Mouse (Mus musculus) MEL (cell line): ENCODE measurements around the gene Hnrnpf. TPM values are rescaled to one million over a fixed set of nuclear protein-coding genes. Genes with fewer than 3 reads are reported as not detected.
A peak's percentile ranks its signal among the peaks of the same experiment; 100 is the strongest.

Experiments used
- DNase-seq: peaks from one replicate; pipeline ENCODE4 v3.0.0; 2011; ENCODE audit warnings: low read depth, low spot score
- H3K27ac ChIP-seq: 2 replicates; pipeline ENCODE4 v1.5.1; 2012; ENCODE audit warnings: low read depth, mild to moderate bottlenecking, control low read depth, low read length, moderate library complexity; ENCODE audit not compliant: control insufficient read depth
- H3K27me3 ChIP-seq, 2 experiments: fragments of 150-350 bp in 1 of 2; sonication (generic) in 1 of 2; 2 replicates each; pipeline ENCODE4 v1.6.1; 2012; ENCODE audit warnings: low read length in 2 of 2, mild to moderate bottlenecking in 2 of 2, improper control_type of control experiment in 1 of 2, moderate library complexity in 1 of 2; ENCODE audit not compliant: insufficient read depth in 2 of 2, control insufficient read depth in 1 of 2
- H3K36me3 ChIP-seq, 2 experiments: 2 replicates each; pipeline ENCODE4 v1.6.1; 2012 to 2014; ENCODE audit warnings: low read length in 2 of 2, improper control_type of control experiment in 1 of 2, inconsistent platforms in 1 of 2, mild to moderate bottlenecking in 1 of 2; ENCODE audit not compliant: insufficient read depth in 2 of 2, control insufficient read depth in 1 of 2
- H3K4me1 ChIP-seq, 2 experiments: fragments of 150-350 bp in 1 of 2; sonication (generic) in 1 of 2; 2 replicates each; pipeline ENCODE4 v1.6.1; 2012; ENCODE audit warnings: low read length in 2 of 2, improper control_type of control experiment in 1 of 2, mild to moderate bottlenecking in 1 of 2; ENCODE audit not compliant: insufficient read depth in 2 of 2, control insufficient read depth in 1 of 2
- H3K4me3 ChIP-seq, 2 experiments: fragments of 150-350 bp in 1 of 2; sonication (generic) in 1 of 2; 2 replicates each; pipeline ENCODE4 v1.5.1; 2012; ENCODE audit warnings: low read depth in 2 of 2, low read length in 2 of 2, mild to moderate bottlenecking in 2 of 2, moderate library complexity in 2 of 2, control low read depth in 1 of 2, improper control_type of control experiment in 1 of 2; ENCODE audit not compliant: control insufficient read depth in 1 of 2, insufficient read depth in 1 of 2
- H3K79me2 ChIP-seq: 2 replicates; pipeline ENCODE4 v1.6.1; 2012; ENCODE audit warnings: mild to moderate bottlenecking, low read length, moderate library complexity; ENCODE audit not compliant: control insufficient read depth, poor library complexity, insufficient read depth
- H3K9ac ChIP-seq: 2 replicates; pipeline ENCODE4 v1.6.1; 2012; ENCODE audit warnings: low read depth, mild to moderate bottlenecking, control low read depth, low read length, moderate library complexity; ENCODE audit not compliant: control insufficient read depth, poor library complexity, severe bottlenecking
- H3K9me3 ChIP-seq: fragments of 150-350 bp; sonication (generic); replicated peaks from 2 replicates; pipeline ENCODE4 v1.6.1; 2012; ENCODE audit warnings: mild to moderate bottlenecking, low read length, improper control_type of control experiment, moderate library complexity; ENCODE audit not compliant: insufficient read depth
- BHLHE40 ChIP-seq: IDR thresholded peaks from 2 replicates; pipeline ENCODE4 v1.6.1; 2012; ENCODE audit warnings: low read depth, mild to moderate bottlenecking, inconsistent platforms, low read length, improper control_type of control experiment, borderline replicate concordance
- CHD2 ChIP-seq: IDR thresholded peaks from 2 replicates; pipeline ENCODE4 v1.6.1; 2011; ENCODE audit warnings: low read length, improper control_type of control experiment
- CTCF ChIP-seq, 3 experiments: IDR thresholded peaks in 2 of 3; conservative IDR thresholded peaks in 1 of 3; 2 replicates each; pipeline ENCODE4 v1.5.1; 2011 to 2012; ENCODE audit warnings: low read length in 3 of 3, low read depth in 2 of 3, mild to moderate bottlenecking in 2 of 3, improper control_type of control experiment in 1 of 3, inconsistent platforms in 1 of 3, mixed read lengths in 1 of 3, moderate library complexity in 1 of 3; ENCODE audit not compliant: control insufficient read depth in 1 of 3, insufficient read depth in 1 of 3, poor library complexity in 1 of 3, severe bottlenecking in 1 of 3
- E2F4 ChIP-seq: IDR thresholded peaks from 2 replicates; pipeline ENCODE4 v1.6.1; 2011; ENCODE audit warnings: low read depth, low read length, improper control_type of control experiment, borderline replicate concordance
- EP300 ChIP-seq, 2 experiments: IDR thresholded peaks; 2 replicates each; pipeline ENCODE4 v1.6.1; 2011; ENCODE audit warnings: improper control_type of control experiment in 2 of 2, low read length in 2 of 2, low read depth in 1 of 2, mild to moderate bottlenecking in 1 of 2
- ETS1 ChIP-seq: IDR thresholded peaks from 2 replicates; pipeline ENCODE4 v1.6.1; 2012; ENCODE audit warnings: low read depth, mild to moderate bottlenecking, inconsistent platforms, low read length, improper control_type of control experiment, moderate library complexity
- GABPA ChIP-seq: IDR thresholded peaks from 2 replicates; pipeline ENCODE4 v1.6.1; 2012; ENCODE audit warnings: low read depth, mild to moderate bottlenecking, inconsistent platforms, low read length, improper control_type of control experiment, moderate library complexity
- GATA1 ChIP-seq: IDR thresholded peaks from 2 replicates; pipeline ENCODE4 v1.6.1; 2011; ENCODE audit warnings: low read depth, low read length, improper control_type of control experiment
- HCFC1 ChIP-seq: IDR thresholded peaks from 2 replicates; pipeline ENCODE4 v1.6.1; 2012; ENCODE audit warnings: low read depth, mild to moderate bottlenecking, inconsistent platforms, low read length, improper control_type of control experiment, moderate library complexity
- JUND ChIP-seq: IDR thresholded peaks from 2 replicates; pipeline ENCODE4 v1.6.1; 2011; ENCODE audit warnings: low read depth, mild to moderate bottlenecking, improper control_type of control experiment, low read length
- KAT2A ChIP-seq: conservative IDR thresholded peaks from 2 replicates; pipeline ENCODE4 v1.6.1; 2012; ENCODE audit warnings: low read depth, low read length, improper control_type of control experiment, inconsistent platforms
- MAFK ChIP-seq: IDR thresholded peaks from 2 replicates; pipeline ENCODE4 v1.6.1; 2011; ENCODE audit warnings: low read depth, mild to moderate bottlenecking, low read length, improper control_type of control experiment, borderline replicate concordance
- MEF2A ChIP-seq: IDR thresholded peaks from 2 replicates; pipeline ENCODE4 v1.6.1; 2014; ENCODE audit warnings: low read depth, mild to moderate bottlenecking, inconsistent platforms, low read length, improper control_type of control experiment; ENCODE audit not compliant: poor library complexity, insufficient replicate concordance, severe bottlenecking; ENCODE audit errors: extremely low read depth
- MXI1 ChIP-seq: IDR thresholded peaks from 2 replicates; pipeline ENCODE4 v1.6.1; 2011; ENCODE audit warnings: mild to moderate bottlenecking, low read depth, low read length, improper control_type of control experiment
- MYB ChIP-seq: IDR thresholded peaks from 2 replicates; pipeline ENCODE4 v1.6.1; 2011; ENCODE audit warnings: mild to moderate bottlenecking, low read depth, low read length, improper control_type of control experiment
- MYC ChIP-seq: IDR thresholded peaks from 2 replicates; pipeline ENCODE4 v1.6.1; 2011; ENCODE audit warnings: low read depth, mild to moderate bottlenecking, low read length, improper control_type of control experiment, moderate library complexity
- NRF1 ChIP-seq: IDR thresholded peaks from 2 replicates; pipeline ENCODE4 v1.6.1; 2014; ENCODE audit warnings: low read depth, mild to moderate bottlenecking, inconsistent platforms, low read length, improper control_type of control experiment, moderate library complexity; ENCODE audit not compliant: poor library complexity, insufficient read depth, severe bottlenecking
- POLR2A ChIP-seq, 2 experiments: IDR thresholded peaks; 2 replicates each; pipeline ENCODE4 v1.6.1; 2011 to 2012; ENCODE audit warnings: low read length in 2 of 2, mild to moderate bottlenecking in 2 of 2, control low read depth in 1 of 2, improper control_type of control experiment in 1 of 2, low read depth in 1 of 2, moderate library complexity in 1 of 2; ENCODE audit not compliant: control insufficient read depth in 1 of 2, insufficient read depth in 1 of 2, poor library complexity in 1 of 2
- POLR2AphosphoS2 ChIP-seq: IDR thresholded peaks from 2 replicates; pipeline ENCODE4 v1.6.1; 2011; ENCODE audit warnings: low read length, improper control_type of control experiment
- RAD21 ChIP-seq: IDR thresholded peaks from 2 replicates; pipeline ENCODE4 v1.6.1; 2011; ENCODE audit warnings: mild to moderate bottlenecking, low read depth, low read length, improper control_type of control experiment
- RCOR1 ChIP-seq: IDR thresholded peaks from 2 replicates; pipeline ENCODE4 v1.6.1; 2012; ENCODE audit warnings: low read depth, mild to moderate bottlenecking, inconsistent platforms, low read length, improper control_type of control experiment
- SIN3A ChIP-seq: IDR thresholded peaks from 2 replicates; pipeline ENCODE4 v1.6.1; 2012; ENCODE audit warnings: low read length, improper control_type of control experiment, inconsistent platforms
- SMC3 ChIP-seq: IDR thresholded peaks from 2 replicates; pipeline ENCODE4 v1.6.1; 2011; ENCODE audit warnings: low read depth, low read length, improper control_type of control experiment
- TBP ChIP-seq: IDR thresholded peaks from 2 replicates; pipeline ENCODE4 v1.8.0; 2011; ENCODE audit warnings: low read depth, low read length, improper control_type of control experiment
- UBTF ChIP-seq: IDR thresholded peaks from 2 replicates; pipeline ENCODE4 v1.6.1; 2012; ENCODE audit warnings: low read depth, mild to moderate bottlenecking, inconsistent platforms, low read length, improper control_type of control experiment, moderate library complexity, borderline replicate concordance; ENCODE audit not compliant: insufficient read depth
- USF2 ChIP-seq, 2 experiments: IDR thresholded peaks; 2 replicates each; pipeline ENCODE4 v1.6.1; 2011 to 2012; ENCODE audit warnings: improper control_type of control experiment in 2 of 2, low read length in 2 of 2, borderline replicate concordance in 1 of 2, inconsistent platforms in 1 of 2, low read depth in 1 of 2, mild to moderate bottlenecking in 1 of 2; ENCODE audit not compliant: insufficient read depth in 1 of 2
- ZC3H11A ChIP-seq: IDR thresholded peaks from 2 replicates; pipeline ENCODE4 v1.6.1; 2012; ENCODE audit warnings: low read depth, mild to moderate bottlenecking, inconsistent platforms, low read length, improper control_type of control experiment
- ZKSCAN1 ChIP-seq: IDR thresholded peaks from 2 replicates; pipeline ENCODE4 v1.6.1; 2012; ENCODE audit warnings: low read depth, mild to moderate bottlenecking, inconsistent platforms, low read length, improper control_type of control experiment, moderate library complexity
- ZMIZ1 ChIP-seq: IDR thresholded peaks from 2 replicates; pipeline ENCODE4 v1.6.1; 2012; ENCODE audit warnings: low read depth, mild to moderate bottlenecking, inconsistent platforms, low read length, improper control_type of control experiment, moderate library complexity
- ZNF384 ChIP-seq: IDR thresholded peaks from 2 replicates; pipeline ENCODE4 v1.6.1; 2012; ENCODE audit warnings: low read depth, mild to moderate bottlenecking, inconsistent platforms, low read length, improper control_type of control experiment
- polyA plus RNA-seq, 2 experiments: library from polyadenylated mRNA; stranded (reverse) in 1 of 2; unstranded in 1 of 2; fragments of >175 nt in 1 of 2; fragments of >200 nt in 1 of 2; gene quantifications; 2 replicates each; pipeline versions ENCODE4 v1.2.1 to v1.2.4; 2012; ENCODE audit warnings: low replicate concordance in 2 of 2, low read depth in 1 of 2; ENCODE audit not compliant: insufficient read length in 2 of 2, insufficient read depth in 1 of 2, missing spikeins in 1 of 2
- total RNA-seq: library from RNA; depleted of rRNA; stranded (reverse); fragments of 300-350 nt; gene quantifications from 2 replicates; pipeline ENCODE4 v1.2.3, GENCODE M21; 2012

Gene Hnrnpf
- total and polyA plus RNA-seq, 3 experiments: 722 to 2,287 (median 882) TPM

DNA sequence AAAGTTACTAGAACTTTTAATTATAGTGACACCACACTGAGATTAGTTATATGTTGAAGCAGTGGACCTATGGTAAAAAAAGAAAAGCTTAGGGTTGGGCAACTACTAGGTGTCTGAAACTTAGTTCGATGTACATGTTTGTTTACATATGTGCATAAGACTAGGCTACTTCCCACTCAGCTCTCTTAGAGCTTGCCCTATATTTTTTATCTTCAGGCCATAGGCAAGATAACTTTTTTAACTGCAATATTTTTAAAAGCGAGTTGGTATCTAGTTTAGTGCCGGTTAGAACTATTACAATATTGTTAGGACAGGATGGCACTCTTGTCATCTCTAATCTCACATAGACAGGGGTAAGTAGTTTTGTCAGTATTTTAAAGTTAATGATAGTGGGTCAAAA lies 21.9 kb downstream of the Hnrnpf start:
- DNase-seq: no peak
- H3K27ac ChIP-seq: no peak overlapping the region

GRCm38 (mm10) chr6:117926871-117927491 lies 26.9 kb downstream of the Hnrnpf start:
- no peaks in the 10 kb centered on the region for H3K9me3 ChIP-seq
- H3K9ac ChIP-seq: no peak overlapping the region
- H3K36me3 ChIP-seq: peaks cover 10 to 15% of the 10 kb centered on the region in 2 experiments
- H3K4me1 ChIP-seq: peaks cover 0 to 2% of the 10 kb centered on the region in 2 experiments; a peak in 1 of 4 replicates
- H3K27ac ChIP-seq: no peak overlapping the region
- peak; percentile 29; the same call in 1 of the 2 replicates for TF ChIP-seq POLR2AphosphoS2
- TF ChIP-seq MAFK: no peak
- TF ChIP-seq ZNF384: peak; percentile 43; the same call in 1 of the 2 replicates
- TF ChIP-seq ZKSCAN1: no peak
- peak in 1 of 2 experiments; percentile 50; a peak in 1 of 4 replicates for TF ChIP-seq POLR2A (IDR thresholded peaks at IDR 0.05; ENCODE audit: control insufficient read depth in 1 of 2, insufficient read depth in 1 of 2, low read depth in 1 of 2, low read length in 2 of 2, poor library complexity in 1 of 2)
- TF ChIP-seq RAD21: no peak
- no peak; the same call in 1 of the 2 replicates for TF ChIP-seq TBP
- TF ChIP-seq RCOR1: peak; percentile 42; the same call in 1 of the 2 replicates
- TF ChIP-seq MEF2A: no peak
- H3K27me3 ChIP-seq: no peaks in the 10 kb centered on the region
- no peaks in the 10 kb centered on the region; the same call in 1 of the 2 replicates for H3K79me2 ChIP-seq
- no peak overlapping the region for H3K4me3 ChIP-seq
- DNase-seq: peak; percentile 54

More for the DNA sequence above, 21.9 kb downstream of the Hnrnpf start:
- peaks cover 13% of the 10 kb centered on the region in 2 experiments; a peak in 2 of 4 replicates for H3K4me1 ChIP-seq
- H3K4me3 ChIP-seq: no peak overlapping the region
- peaks cover 46 to 51% of the 10 kb centered on the region in 2 experiments for H3K36me3 ChIP-seq
- TF ChIP-seq GABPA (no peak), HCFC1 (no peak), ZKSCAN1 (no peak), SMC3 (0 out of 2 replicates have a peak, but pooled peaks have one; percentile 5), ZC3H11A (no peak), KAT2A (0 out of 2 replicates have a peak, but pooled peaks have one; percentile 24), MYC (no peak), MYB (no peak), UBTF (no peak), RCOR1 (no peak), SIN3A (peak; percentile 61; the same call in 1 of the 2 replicates), ZMIZ1 (no peak), GATA1 (no peak), MXI1 (peak; percentile 47; the same call in 1 of the 2 replicates), USF2 (IDR thresholded peaks at IDR 0.05; ENCODE audit: borderline replicate concordance in 1 of 2, insufficient read depth in 1 of 2, low read depth in 1 of 2, low read length in 2 of 2) (no peak), CHD2 (no peak), BHLHE40 (no peak), POLR2AphosphoS2 (peak; percentile 21; the same call in 1 of the 2 replicates), MAFK (no peak; the same call in 1 of the 2 replicates), RAD21 (no peak), TBP (no peak), CTCF (IDR thresholded peaks at IDR 0.05 in 2 of 3, conservative IDR thresholded peaks at IDR 0.05 in 1 of 3; ENCODE audit: control insufficient read depth in 1 of 3, insufficient read depth in 1 of 3, low read depth in 2 of 3, low read length in 3 of 3, poor library complexity in 1 of 3, severe bottlenecking in 1 of 3) (no peak), JUND (no peak), ZNF384 (no peak; the same call in 1 of the 2 replicates), E2F4 (no peak), ETS1 (peak; percentile 54; the same call in 1 of the 2 replicates), EP300 (IDR thresholded peaks at IDR 0.05; ENCODE audit: low read depth in 1 of 2, low read length in 2 of 2) (peak; percentile 21 to 36; a peak in 1 of 4 replicates), MEF2A (no peak), NRF1 (no peak)
- TF ChIP-seq, all 39 proteins: peak for 7
- no peaks in the 10 kb centered on the region for H3K9me3 ChIP-seq
- H3K9ac ChIP-seq: no peak overlapping the region
- peaks cover 36% of the 10 kb centered on the region for H3K79me2 ChIP-seq
- no peaks in the 10 kb centered on the region for H3K27me3 ChIP-seq
